Mouse (Mus musculus): ENCODE results near the gene Cenpp.

Gene Cenpp

GRCm38 (mm10) chr13:49461458-49462132, 191.0 kb downstream of the Cenpp start:
- CTCF ChIA-PET: no interaction called here

- CTCF ChIA-PET: no interaction called here
Measured at GRCm38 (mm10) chr13:49460692-49461414, 191.7 kb downstream of the Cenpp start.

GRCm38 (mm10) chr13:49460276-49460675, 192.3 kb downstream of the Cenpp start:
- CTCF ChIA-PET: no interaction called here

- CTCF ChIA-PET: interaction anchor here (0.6 kb wide), 1 partner anchor 16 kb away, joined by 4 read pairs; no protein-coding TSS in a partner anchor
Measured at GRCm38 (mm10) chr13:49449318-49449749, 203.3 kb downstream of the Cenpp start.

DNA sequence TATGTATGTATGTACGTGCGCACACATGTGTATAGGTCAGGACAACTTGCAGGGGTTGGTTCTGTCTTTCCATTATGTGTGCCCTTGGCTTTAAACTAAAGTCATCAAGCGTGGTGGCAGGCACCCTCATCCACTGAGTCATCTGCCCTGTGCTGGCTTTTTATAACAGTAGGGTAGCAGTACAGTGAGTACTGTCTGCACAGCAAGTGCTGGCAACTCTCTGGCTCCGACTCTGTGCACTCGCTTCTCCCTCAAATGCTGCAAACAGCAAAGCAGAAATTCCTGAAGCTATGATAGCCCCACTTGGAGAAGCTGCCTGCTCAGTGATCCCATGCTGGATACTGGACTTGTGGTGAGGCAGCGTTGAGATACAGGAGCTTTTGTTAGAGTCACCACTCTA, 208.1 kb downstream of the Cenpp start:
- CTCF ChIA-PET: no interaction called here

DNA sequence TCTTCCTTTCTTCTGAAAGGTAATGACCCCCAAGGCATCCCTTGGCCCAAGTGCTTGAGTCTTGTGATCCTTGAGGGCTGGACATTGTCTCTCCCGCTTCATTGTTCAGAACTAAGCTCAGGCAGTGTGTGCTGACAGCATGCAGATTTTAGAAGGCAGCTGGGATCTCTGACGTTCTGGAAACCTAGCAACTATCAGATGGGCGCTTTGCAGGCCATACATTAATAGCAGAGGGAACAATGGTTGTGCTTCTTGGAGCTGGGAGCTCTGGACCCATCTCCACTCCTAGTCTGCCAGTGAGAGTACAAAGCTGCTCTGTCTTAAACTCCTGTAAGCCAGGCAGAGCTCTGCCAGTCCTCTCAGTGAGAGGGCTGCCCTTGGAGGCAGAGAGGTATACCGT, 216.4 kb downstream of the Cenpp start:
- CTCF ChIA-PET: no interaction called here

DNA sequence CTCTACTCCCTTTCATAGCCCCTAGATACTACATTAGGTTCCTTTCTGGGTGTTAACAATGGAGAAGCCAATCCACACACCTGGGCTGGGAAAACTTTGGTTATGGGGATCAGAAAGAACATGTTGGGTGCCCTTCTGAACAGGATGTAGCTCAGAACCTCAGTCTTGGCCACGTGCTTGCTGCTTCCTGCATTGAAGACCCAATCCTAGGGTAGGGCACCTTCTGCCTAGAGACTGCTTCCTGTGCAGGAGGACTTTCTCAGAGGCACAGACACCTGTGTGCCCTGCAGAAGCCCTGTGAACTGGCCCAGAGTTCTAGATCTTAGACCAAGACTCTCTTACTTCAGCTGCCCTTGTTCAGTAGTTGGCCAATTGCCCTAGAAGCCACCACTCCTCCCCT, 216.8 kb downstream of the Cenpp start:
- CTCF ChIA-PET: no interaction called here

- CTCF ChIA-PET: no interaction called here
Measured at GRCm38 (mm10) chr13:49433268-49434029, 219.1 kb downstream of the Cenpp start.

DNA sequence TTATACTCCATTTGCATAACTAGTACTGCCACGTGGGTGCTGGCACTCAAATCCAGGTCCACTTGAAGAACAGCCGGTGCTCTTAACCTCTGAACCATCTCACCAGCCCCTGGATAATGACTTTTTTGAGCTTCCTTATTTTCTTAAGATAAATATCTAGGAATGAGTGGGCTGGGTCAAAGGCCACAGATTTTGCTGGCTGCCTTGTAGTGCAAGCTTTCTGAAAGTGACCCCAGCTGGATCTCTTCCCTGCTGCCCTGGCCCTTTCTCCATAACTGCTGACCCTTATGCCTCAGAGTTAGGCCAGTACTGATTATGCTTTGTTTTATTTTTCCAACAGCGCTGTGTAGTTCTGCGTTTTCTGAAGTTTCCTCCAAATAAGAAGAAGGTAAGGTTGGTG, 222.1 kb downstream of the Cenpp start:
- CTCF ChIA-PET: no interaction called here

DNA sequence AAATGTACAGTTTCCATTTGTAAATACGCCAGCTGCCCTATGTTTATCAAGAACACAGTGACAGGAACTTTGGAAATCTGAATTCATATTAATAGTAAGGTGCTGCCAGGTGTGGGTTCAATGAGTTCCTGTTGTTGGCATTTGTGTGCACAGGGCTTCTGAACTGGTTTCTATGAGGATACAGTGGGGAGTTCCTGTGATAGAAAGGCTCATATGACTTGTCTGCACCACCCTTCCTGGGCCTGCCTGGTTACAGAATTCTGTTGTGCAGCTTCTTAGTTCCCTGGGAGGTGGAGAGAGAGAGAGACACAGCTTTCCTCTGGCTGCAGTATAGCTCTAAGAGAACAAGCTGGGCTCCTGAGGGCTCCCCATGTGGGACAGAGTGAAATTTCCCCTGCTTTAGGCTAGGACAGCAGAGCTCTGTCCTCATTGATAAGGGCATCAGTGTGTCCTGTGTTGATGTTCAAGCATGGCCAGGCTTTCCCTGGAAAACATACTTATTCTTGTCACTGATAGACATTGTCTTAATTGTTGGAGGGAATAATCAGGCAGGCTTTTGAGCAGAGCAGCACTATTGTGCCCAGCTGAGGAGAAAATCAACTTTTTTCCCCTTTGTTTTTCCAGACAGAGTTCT, 224.4 kb downstream of the Cenpp start:
- CTCF ChIA-PET: no interaction called here

DNA sequence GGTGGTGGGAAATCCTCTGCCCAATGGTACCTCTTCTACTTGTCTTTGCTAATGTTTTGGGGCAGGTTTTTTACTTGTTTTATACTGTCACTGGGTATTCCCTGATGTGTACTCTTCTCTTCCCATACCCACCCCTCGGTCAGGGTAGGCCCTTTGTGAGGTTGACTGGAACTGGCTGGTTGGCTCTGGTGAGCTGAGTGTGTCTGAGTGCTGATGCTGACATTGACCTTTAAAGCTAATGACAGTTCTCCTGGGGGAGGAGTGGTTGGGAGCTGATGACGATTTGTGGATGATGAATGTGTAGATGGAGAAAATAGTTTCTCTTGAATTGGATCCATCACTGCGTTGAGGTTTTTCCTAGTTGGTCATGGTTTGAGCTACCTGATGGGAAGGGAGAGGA, 225.8 kb downstream of the Cenpp start:
- CTCF ChIA-PET: interaction anchor here (0.6 to 0.9 kb wide), 2 partner anchors 254 to 1930 kb away, joined by 10 to 15 read pairs; no protein-coding TSS in a partner anchor

- CTCF ChIA-PET: no interaction called here
Measured at GRCm38 (mm10) chr13:49421959-49422358, 230.6 kb downstream of the Cenpp start.

GRCm38 (mm10) chr13:49421606-49421917, 231.0 kb downstream of the Cenpp start:
- CTCF ChIA-PET: no interaction called here

DNA sequence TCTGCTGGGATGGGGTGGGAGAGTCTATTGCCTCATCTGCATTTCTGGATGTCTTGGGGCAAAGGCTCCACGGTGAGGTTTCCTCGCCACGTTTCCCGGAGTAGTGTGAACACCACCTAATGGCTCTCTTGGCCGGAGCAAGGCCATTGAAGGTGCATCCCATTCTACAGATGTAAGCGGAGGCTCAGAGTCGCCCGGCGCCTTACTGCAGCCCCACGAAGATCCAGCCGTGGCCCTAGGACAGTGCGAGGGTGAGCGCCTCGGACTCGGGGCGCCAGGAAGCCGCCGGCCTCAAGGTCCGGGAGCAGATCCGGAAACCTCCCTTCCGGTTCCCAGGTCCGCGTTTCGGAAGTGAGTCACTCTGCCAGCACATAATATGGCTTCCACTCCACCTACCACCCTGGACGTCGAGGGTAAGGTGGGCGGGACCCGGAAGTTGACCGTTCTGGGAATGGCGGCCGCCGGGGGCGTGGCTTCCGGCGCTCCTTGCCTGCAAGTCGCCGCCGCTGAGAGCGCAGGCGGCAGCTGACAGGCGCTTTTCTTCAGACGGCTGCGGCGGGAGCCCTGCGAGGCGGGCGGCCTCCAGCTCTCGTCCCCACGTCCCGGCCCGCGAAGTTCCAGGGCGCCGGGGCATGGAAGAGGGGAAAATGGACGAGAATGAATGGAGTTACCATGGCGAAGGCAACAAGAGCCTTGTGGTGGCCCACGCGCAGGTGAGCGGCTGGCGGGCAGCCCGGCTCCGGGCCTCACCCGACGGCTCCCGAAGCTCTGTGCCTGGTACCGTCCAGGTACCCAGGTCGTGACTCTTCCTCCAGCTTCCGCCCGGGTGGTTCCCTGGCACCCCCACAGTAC, 231.6 kb downstream of the Cenpp start, which contains the start of gene Ippk:
TSS of gene Ippk (plus strand) at position 496 of the 852 bp plus-strand sequence.
- CTCF ChIA-PET: no interaction called here

All from spleen, embryonic (tissue).